Mouse (Mus musculus) heart, embryonic 14.5 days (tissue): ENCODE data around the gene Aldh2. TPM values are rescaled to one million over a fixed set of nuclear protein-coding genes. Genes with fewer than 3 reads are reported as not detected.

ENCODE experiments used
- ATAC-seq: fragments of 200-750 bp; cut with Nextera tagmentation; 2 replicates; pipeline ENCODE4 v1.8.0; 2017; ENCODE audit warnings: low read depth, moderate TSS enrichment; ENCODE audit not compliant: insufficient number of reproducible peaks, insufficient read depth, low FRiP score
- H3K27ac ChIP-seq, 2 experiments: fragments of 200-500 bp in 1 of 2; fragments of 300-500 bp in 1 of 2; sonication (generic) in 1 of 2; replicated peaks in 1 of 2; 2 replicates each; pipeline ENCODE4 v1.5.1; 2012 to 2014; ENCODE audit warnings: low read depth in 2 of 2, low read length in 2 of 2, control low read depth in 1 of 2, mild to moderate bottlenecking in 1 of 2, mixed read lengths in 1 of 2; ENCODE audit not compliant: control insufficient read depth in 1 of 2, insufficient read depth in 1 of 2
- H3K27me3 ChIP-seq: fragments of 300-500 bp; sonication (generic); 2 replicates; pipeline ENCODE4 v1.6.1; 2014; ENCODE audit warnings: mild to moderate bottlenecking, low read length, control low read depth; ENCODE audit not compliant: control insufficient read depth, insufficient read depth
- H3K36me3 ChIP-seq: fragments of 300-500 bp; sonication (generic); 2 replicates; pipeline ENCODE4 v1.6.1; 2014; ENCODE audit warnings: mild to moderate bottlenecking, control low read depth, low read length, mixed read lengths; ENCODE audit not compliant: control insufficient read depth, insufficient read depth
- H3K4me1 ChIP-seq, 2 experiments: fragments of 200-500 bp in 1 of 2; fragments of 300-500 bp in 1 of 2; sonication (generic) in 1 of 2; 2 replicates each; pipeline ENCODE4 v1.6.1; 2012 to 2014; ENCODE audit warnings: low read length in 2 of 2, control low read depth in 1 of 2, mixed read lengths in 1 of 2; ENCODE audit not compliant: control insufficient read depth in 2 of 2, insufficient read depth in 2 of 2
- H3K4me2 ChIP-seq: fragments of 300-500 bp; sonication (generic); 2 replicates; pipeline ENCODE4 v1.6.1; 2014; ENCODE audit warnings: mild to moderate bottlenecking, low read length
- H3K4me3 ChIP-seq, 2 experiments: fragments of 200-500 bp in 1 of 2; fragments of 300-500 bp in 1 of 2; sonication (generic) in 1 of 2; 2 replicates each; pipeline ENCODE4 v1.5.1; 2012 to 2014; ENCODE audit warnings: low read length in 2 of 2, mild to moderate bottlenecking in 2 of 2, control low read depth in 1 of 2, low read depth in 1 of 2, moderate library complexity in 1 of 2; ENCODE audit not compliant: control insufficient read depth in 1 of 2, insufficient read depth in 1 of 2
- H3K9ac ChIP-seq: fragments of 300-500 bp; sonication (generic); 2 replicates; pipeline ENCODE4 v1.6.1; 2014; ENCODE audit warnings: mild to moderate bottlenecking, low read length
- H3K9me3 ChIP-seq: fragments of 300-500 bp; sonication (generic); 2 replicates; pipeline ENCODE4 v1.6.1; 2016; ENCODE audit warnings: low read length, control low read depth; ENCODE audit not compliant: control insufficient read depth
- WGBS: fragments of 180-500 bp; shearing (Covaris S2); extraction: QIAGEN DNeasy Blood & Tissue Kit; methylation state at CpG from one replicate; pipeline ENCODE4 v1.1.7; 2014; 5-methylcytosine and 5-hydroxymethylcytosine counted together
- polyA plus RNA-seq: library from polyadenylated mRNA; unstranded; fragments of >200 nt; fragmentation: Nextera tagmentation; extraction: Ambion mirVana; gene quantifications from 2 replicates; pipeline ENCODE4 v1.2.1, GENCODE M21; 2014

Aldh2 gene
- polyA plus RNA-seq, 1 experiment from 2014 or later, result 32.0 TPM

DNA sequence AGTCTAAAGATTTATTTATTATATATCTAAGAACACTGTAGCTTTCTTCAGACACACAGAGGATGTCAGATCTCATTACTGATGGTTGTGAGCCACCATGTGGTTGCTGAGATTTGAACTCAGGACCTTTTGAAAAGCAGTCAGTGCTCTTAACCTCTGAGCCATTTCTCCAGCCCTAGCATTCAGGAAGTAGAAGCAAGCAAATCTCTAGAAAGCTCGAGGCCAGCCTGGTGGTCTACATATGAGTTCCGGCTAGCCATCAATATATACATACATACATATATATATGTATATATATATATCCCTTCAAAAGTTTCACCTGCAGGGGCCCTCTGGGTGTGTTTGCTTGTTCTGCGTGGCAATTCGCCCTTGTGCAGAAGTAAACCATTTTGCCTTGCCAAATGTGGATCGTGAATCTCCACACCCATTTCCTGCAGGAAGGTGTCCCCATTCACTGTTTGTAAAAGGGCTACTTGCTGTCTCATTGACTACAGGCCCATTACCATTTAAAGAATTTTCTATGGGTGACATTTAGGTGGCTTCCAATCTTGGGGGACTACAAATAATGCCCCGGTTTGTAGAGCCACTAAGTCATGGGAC is 1.2 kb upstream of the Aldh2 start:
- Histone ChIP-seq H3K9ac (no peak overlapping the region), H3K36me3 (no peaks in the 10 kb centered on the region), H3K9me3 (no peaks in the 10 kb centered on the region), H3K4me1 (peaks cover 20 to 26% of the 10 kb centered on the region in 2 experiments; a peak in 3 of 4 replicates), H3K27me3 (no peaks in the 10 kb centered on the region), H3K27ac (no peak overlapping the region), H3K4me2 (no peak overlapping the region), H3K4me3 (no peak overlapping the region)
- no peak for ATAC-seq
- 70% methylated on average over 6 of the region's 6 CpGs for WGBS

DNA sequence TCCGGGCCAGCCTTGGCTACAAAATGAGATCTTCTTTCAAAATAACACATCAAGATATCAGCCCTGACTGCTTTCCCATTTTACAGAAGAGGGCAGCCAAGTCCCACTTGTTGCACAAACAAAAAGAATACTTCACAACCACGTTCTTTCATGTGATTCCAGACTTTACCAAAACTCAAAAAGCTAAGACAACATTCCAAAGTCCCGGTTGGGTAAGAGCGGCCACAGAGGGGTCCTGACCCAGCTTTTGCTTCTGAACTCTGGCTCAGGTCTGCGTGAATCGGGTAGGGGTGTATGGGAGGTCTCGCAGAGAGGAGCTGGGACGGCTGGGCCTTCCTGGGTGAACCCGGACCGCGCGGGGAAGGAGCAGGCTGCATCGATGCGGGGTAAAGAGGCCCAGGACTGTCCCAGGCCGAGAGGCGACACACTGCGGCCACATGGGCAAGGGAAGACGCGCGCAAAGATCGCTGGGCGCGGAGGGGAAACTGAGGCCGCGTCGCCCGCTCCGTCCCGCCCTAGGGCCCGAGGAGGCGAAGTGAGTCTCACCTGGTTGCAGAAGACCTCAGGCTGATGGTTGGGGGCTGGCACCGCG is 712 bp downstream of the Aldh2 start:
- 0 out of 2 replicates have a peak, but pooled peaks have one; percentile 46 for ATAC-seq
- 5% methylated on average over 33 of the region's 33 CpGs for WGBS

DNA sequence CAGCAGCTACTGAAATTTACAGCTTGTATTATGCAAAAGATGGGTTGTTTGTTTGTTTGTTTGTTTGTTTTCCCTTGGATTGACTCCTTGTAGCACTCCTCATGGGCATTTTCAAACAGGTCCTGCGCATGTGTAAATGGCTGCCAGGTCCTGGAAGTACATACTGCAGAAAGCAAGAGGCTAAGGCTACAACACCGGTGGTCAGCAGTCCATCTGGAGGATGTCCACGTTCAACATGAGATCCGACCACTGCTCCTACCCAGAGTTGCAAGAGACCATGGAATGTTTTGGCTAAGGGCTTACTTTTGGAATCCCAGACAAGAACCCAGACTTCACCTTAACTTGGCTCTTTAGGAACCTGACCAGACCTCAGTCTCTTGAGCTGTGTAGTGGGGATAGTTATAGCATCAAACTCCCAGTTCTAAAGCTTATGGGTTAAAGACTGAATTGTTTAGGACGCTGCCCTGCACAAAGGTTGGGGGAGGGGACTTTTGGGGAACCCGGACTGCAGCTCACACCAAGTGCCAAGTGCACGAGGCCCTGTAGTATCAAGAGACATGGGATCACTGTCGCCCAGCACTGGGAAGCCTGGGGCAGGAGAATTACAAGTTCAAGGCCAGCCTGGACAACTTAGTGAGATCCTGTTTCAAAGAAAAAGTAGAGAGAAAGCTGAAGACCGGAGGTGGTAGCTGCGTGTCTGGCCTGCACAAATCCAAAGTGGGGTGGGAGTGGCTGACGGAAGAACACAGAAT is 1.4 kb downstream of the Aldh2 start:
- Histone ChIP-seq H3K27me3 (no peaks in the 10 kb centered on the region), H3K36me3 (no peaks in the 10 kb centered on the region), H3K27ac (no peak overlapping the region), H3K4me3 (peak overlapping the region; percentile 54 to 68; a peak in 3 of 4 replicates), H3K4me1 (peaks cover 20 to 26% of the 10 kb centered on the region in 2 experiments; a peak in 3 of 4 replicates), H3K9me3 (no peaks in the 10 kb centered on the region), H3K4me2 (peak overlapping the region; percentile 97), H3K9ac (no peak overlapping the region)
- ATAC-seq, result no peak
- WGBS, result 67% methylated on average over 11 of the region's 11 CpGs

More for the DNA sequence above, 712 bp downstream of the Aldh2 start:
- no peaks in the 10 kb centered on the region for H3K27me3 ChIP-seq
- no peaks in the 10 kb centered on the region for H3K36me3 ChIP-seq
- no peaks in the 10 kb centered on the region for H3K9me3 ChIP-seq
- peak overlapping the region; percentile 97 for H3K4me2 ChIP-seq
- peak overlapping the region; percentile 77 for H3K9ac ChIP-seq
- H3K4me1 ChIP-seq, result peaks cover 20 to 26% of the 10 kb centered on the region in 2 experiments; a peak in 3 of 4 replicates
- no peak overlapping the region for H3K27ac ChIP-seq
- peak overlapping the region; percentile 54 to 68 for H3K4me3 ChIP-seq

DNA sequence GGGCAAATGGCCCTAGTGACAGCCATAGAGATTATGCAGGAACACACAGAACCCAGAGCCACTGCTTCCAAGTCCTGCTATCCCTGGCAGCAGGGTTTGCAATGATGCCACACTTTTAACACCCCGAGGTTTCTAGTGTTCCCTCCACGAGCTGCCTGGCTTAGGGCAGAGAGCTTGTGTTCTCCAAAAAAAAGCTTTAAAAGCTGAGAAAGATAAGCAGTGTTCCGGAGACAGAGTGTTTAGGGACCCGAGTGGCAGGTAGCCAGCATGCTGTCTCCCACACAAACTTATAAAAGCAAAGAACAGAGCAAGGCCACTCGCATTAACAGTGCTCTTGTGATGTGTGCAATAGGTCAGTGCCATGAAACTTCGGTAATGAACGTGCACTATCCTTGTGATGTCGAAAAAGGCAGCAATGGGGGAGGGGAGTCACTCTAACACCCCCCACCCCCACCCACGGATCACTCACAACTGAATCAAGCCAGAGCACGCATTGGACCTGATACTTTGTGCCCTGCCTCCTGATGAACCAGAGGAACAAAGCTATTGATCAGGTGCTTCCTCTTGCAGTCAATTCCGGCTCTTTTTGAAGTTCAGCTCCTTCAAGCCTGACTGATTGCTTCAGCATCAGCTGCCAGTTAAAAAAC is 2.1 kb downstream of the Aldh2 start:
- Histone ChIP-seq H3K4me3 (no peak overlapping the region), H3K4me1 (peaks cover 18 to 27% of the 10 kb centered on the region in 2 experiments), H3K27ac (0 out of 4 replicates have a peak overlapping the region, but pooled peaks of 1 of the 2 experiments have one; percentile 6), H3K9me3 (no peaks in the 10 kb centered on the region), H3K27me3 (no peaks in the 10 kb centered on the region), H3K9ac (no peak overlapping the region), H3K36me3 (no peaks in the 10 kb centered on the region), H3K4me2 (peak overlapping the region; percentile 97; the same call in 1 of the 2 replicates)
- 51% methylated on average over 11 of the region's 11 CpGs for WGBS
- ATAC-seq, result no peak

DNA sequence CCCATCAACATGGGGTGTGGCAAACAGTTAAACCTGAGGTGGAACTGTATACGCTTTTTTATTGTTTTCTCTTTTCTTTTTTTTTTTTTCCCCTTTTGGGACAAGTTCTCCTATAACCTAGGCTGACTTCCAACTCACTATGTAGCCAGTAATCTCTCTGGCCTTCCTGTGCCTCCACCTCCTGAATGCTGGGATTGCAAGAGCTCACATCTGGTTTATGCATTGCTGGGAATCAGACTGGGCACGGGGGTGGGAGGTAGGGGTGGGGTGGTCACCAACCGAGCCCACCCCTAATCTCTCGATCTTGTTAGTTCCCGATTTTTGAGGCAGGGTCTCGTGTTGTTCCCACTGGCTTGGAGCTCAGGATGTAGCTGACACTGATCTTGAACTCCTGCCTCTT is 3.7 kb downstream of the Aldh2 start:
- Histone ChIP-seq H3K36me3 (no peaks in the 10 kb centered on the region), H3K4me3 (no peak overlapping the region), H3K9me3 (no peaks in the 10 kb centered on the region), H3K4me1 (peaks cover 13 to 23% of the 10 kb centered on the region in 2 experiments), H3K9ac (no peak overlapping the region), H3K4me2 (no peak overlapping the region), H3K27ac (no peak overlapping the region), H3K27me3 (no peaks in the 10 kb centered on the region)
- ATAC-seq, result no peak
- 65% methylated on average over 6 of the region's 6 CpGs for WGBS

DNA sequence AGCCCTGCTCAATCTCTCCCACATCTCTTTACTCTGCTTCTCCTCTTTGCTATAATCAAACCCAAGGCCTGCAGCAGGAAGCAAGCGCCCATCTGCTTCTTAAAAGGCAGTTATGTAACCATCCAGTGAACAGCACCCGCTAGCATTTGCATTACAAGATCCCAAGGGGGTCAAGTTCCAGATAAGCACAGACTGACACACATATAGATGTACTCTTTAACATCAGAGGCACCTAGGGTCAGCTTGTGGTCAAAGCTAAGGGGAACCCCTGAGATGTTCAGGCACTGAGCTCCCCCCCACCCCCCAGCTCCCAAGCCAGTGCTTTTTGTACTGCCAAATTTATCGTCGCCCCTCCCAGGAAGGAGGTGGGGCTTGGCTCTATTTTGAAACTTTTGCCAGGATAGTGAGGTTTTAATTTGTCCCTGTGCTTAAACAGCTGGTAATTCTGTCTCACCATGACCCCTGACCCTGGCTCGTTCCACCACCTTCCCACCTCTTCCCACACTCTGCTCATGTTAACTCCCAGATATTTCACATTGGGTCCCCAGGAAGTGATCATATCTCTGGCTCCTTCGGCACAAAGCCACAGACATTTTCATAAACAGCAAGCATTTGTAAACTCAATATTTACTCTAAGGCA is 7.1 kb downstream of the Aldh2 start:
- no peaks in the 10 kb centered on the region for H3K27me3 ChIP-seq
- H3K27ac ChIP-seq, result no peak overlapping the region
- H3K9ac ChIP-seq, result no peak overlapping the region
- WGBS, result 55% methylated on average over 6 of the region's 6 CpGs
- no peak for ATAC-seq
- H3K9me3 ChIP-seq, result no peaks in the 10 kb centered on the region
- no peaks in the 10 kb centered on the region for H3K36me3 ChIP-seq
- H3K4me1 ChIP-seq, result peaks cover 7 to 8% of the 10 kb centered on the region in 2 experiments
- no peak overlapping the region for H3K4me3 ChIP-seq
- no peak overlapping the region for H3K4me2 ChIP-seq

DNA sequence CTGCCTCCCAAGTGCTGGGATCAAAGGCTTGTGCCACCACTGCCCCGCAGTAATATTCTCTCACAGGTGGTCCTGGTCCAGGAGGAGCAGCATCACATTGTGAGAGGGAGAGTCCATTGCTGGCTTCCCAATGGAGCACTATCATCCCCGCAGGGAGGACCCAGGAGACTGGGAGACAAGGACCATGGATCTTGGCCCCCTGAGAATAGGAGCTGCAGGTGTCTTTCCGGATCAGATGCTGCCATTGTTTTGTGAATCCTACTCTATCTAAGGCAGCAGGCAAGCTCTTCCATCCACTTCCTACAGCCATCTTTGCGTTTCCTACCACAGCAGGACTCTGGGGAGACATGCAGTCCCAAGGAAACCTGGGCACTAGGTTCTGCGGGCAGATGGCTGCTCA is 7.9 kb downstream of the Aldh2 start:
- no peaks in the 10 kb centered on the region for H3K9me3 ChIP-seq
- H3K9ac ChIP-seq, result no peak overlapping the region
- no peaks in the 10 kb centered on the region for H3K27me3 ChIP-seq
- no peaks in the 10 kb centered on the region for H3K36me3 ChIP-seq
- no peak overlapping the region for H3K4me3 ChIP-seq
- peaks cover 4 to 10% of the 10 kb centered on the region in 2 experiments for H3K4me1 ChIP-seq
- 78% methylated on average over 5 of the region's 5 CpGs for WGBS
- no peak overlapping the region for H3K27ac ChIP-seq
- H3K4me2 ChIP-seq, result no peak overlapping the region
- no peak for ATAC-seq
